Mouse (Mus musculus) C2C12 (cell line): ENCODE measurements around the gene Lats2.

Experiments
- CEBPB ChIP-seq: IDR thresholded peaks from one replicate; pipeline ENCODE4 v1.6.1; 2011; ENCODE audit warnings: low read depth, mild to moderate bottlenecking, control low read depth, moderate library complexity
- CTCF ChIP-seq: IDR thresholded peaks from one replicate; pipeline ENCODE4 v1.5.1; 2011; ENCODE audit not compliant: control insufficient read depth, insufficient read depth, insufficient read length
- MAX ChIP-seq: IDR thresholded peaks from one replicate; pipeline ENCODE4 v1.6.1; 2011; ENCODE audit warnings: mild to moderate bottlenecking, control low read depth
- MYOD1 ChIP-seq: IDR thresholded peaks from one replicate; pipeline ENCODE4 v1.6.1; 2011; ENCODE audit warnings: low read depth; ENCODE audit not compliant: control insufficient read depth, insufficient read length
- MYOG ChIP-seq: IDR thresholded peaks from one replicate; pipeline ENCODE4 v1.6.1; 2011; ENCODE audit not compliant: control insufficient read depth, insufficient read length; ENCODE audit errors: extremely low read depth
- USF1 ChIP-seq: IDR thresholded peaks from one replicate; pipeline ENCODE4 v1.6.1; 2011; ENCODE audit warnings: low read depth, mild to moderate bottlenecking, control low read depth, moderate library complexity

DNA sequence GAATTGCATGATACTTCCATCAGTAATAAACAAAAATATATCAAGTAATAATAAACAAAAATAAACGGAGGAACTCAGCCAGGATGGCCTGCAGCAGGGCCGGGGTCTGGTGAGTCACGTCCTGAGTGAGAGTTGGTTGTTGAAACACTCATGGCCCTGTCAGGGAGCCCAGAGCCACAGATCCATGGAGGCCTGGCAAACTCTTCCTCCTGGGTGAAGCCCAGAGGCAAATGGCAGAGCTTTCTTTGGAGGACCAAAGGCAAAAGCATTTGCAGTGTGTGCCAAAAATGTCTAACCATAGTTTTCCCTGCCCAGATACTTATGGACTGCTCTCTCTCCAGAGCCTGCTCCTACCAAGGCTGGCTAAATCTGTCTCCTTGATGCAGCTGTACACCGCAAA, 33.0 kb upstream of the Lats2 start:
- TF ChIP-seq MAX (no peak), CTCF (no peak), USF1 (no peak), MYOG (no peak), CEBPB (no peak), MYOD1 (no peak)
